Mouse (Mus musculus) kidney, embryonic 15.5 days (tissue): ENCODE data around the gene Fmnl2. TPM values are rescaled to one million over a fixed set of nuclear protein-coding genes. Genes with fewer than 3 reads are reported as not detected.

Source experiments
- ATAC-seq: fragments of 200-750 bp; cut with Nextera tagmentation; replicated peaks from 2 replicates; pipeline ENCODE4 v1.8.0; 2017; ENCODE audit warnings: moderate TSS enrichment; ENCODE audit not compliant: low FRiP score
- H3K27ac ChIP-seq: fragments of 300-500 bp; sonication (generic); 2 replicates; pipeline ENCODE4 v1.5.1; 2015; ENCODE audit warnings: mild to moderate bottlenecking, inconsistent platforms
- H3K27me3 ChIP-seq: fragments of 300-500 bp; sonication (generic); 2 replicates; pipeline ENCODE4 v1.6.1; 2015; ENCODE audit warnings: inconsistent platforms
- H3K36me3 ChIP-seq: fragments of 300-500 bp; sonication (generic); 2 replicates; pipeline ENCODE4 v1.6.1; 2015; ENCODE audit warnings: inconsistent platforms
- H3K4me1 ChIP-seq: fragments of 300-500 bp; sonication (generic); 2 replicates; pipeline ENCODE4 v1.6.1; 2015; ENCODE audit warnings: inconsistent platforms
- H3K4me2 ChIP-seq: fragments of 300-500 bp; sonication (generic); 2 replicates; pipeline ENCODE4 v1.6.1; 2015; ENCODE audit warnings: moderate library complexity, mild to moderate bottlenecking, inconsistent platforms
- H3K4me3 ChIP-seq: fragments of 300-500 bp; sonication (generic); replicated peaks from 2 replicates; pipeline ENCODE4 v1.5.1; 2015; ENCODE audit warnings: mild to moderate bottlenecking, inconsistent platforms
- H3K9ac ChIP-seq: fragments of 300-500 bp; sonication (generic); 2 replicates; pipeline ENCODE4 v1.6.1; 2015; ENCODE audit warnings: mild to moderate bottlenecking, inconsistent platforms
- H3K9me3 ChIP-seq: fragments of 300-500 bp; sonication (generic); replicated peaks from 2 replicates; pipeline ENCODE4 v1.6.1; 2016; ENCODE audit warnings: inconsistent platforms
- WGBS: fragments of 180-500 bp; shearing (Covaris S2); methylation state at CpG from one replicate; pipeline ENCODE4 v1.1.7; 2015; ENCODE audit warnings: mixed read lengths; 5-methylcytosine and 5-hydroxymethylcytosine counted together
- polyA plus RNA-seq: library from polyadenylated mRNA; unstranded; fragments of >200 nt; fragmentation: Nextera tagmentation; extraction: Ambion mirVana; gene quantifications from 2 replicates; pipeline ENCODE4 v1.2.1, GENCODE M21; 2015

Gene Fmnl2
- polyA plus RNA-seq, 1 experiment from 2014 or later, result 8.0 TPM

- 74% methylated on average over 9 of the region's 9 CpGs for WGBS
- peaks cover 12% of the 10 kb centered on the region for H3K36me3 ChIP-seq
- no peak overlapping the region for H3K9ac ChIP-seq
- no peak overlapping the region for H3K4me2 ChIP-seq
- no peak for ATAC-seq
- no peak overlapping the region for H3K4me3 ChIP-seq
- no peaks in the 10 kb centered on the region for H3K27me3 ChIP-seq
- H3K9me3 ChIP-seq, result no peaks in the 10 kb centered on the region
- H3K4me1 ChIP-seq, result peaks cover 12% of the 10 kb centered on the region
- no peak overlapping the region for H3K27ac ChIP-seq
These were observed 10.1 kb downstream of the Fmnl2 start for GRCm38 (mm10) chr2:52867781-52868180.

GRCm38 (mm10) chr2:52868181-52868580, 10.5 kb downstream of the Fmnl2 start:
- 42% methylated on average over 5 of the region's 5 CpGs for WGBS
- Histone ChIP-seq H3K36me3 (peaks cover 12% of the 10 kb centered on the region), H3K27ac (no peak overlapping the region), H3K4me3 (no peak overlapping the region), H3K9ac (no peak overlapping the region), H3K4me1 (peaks cover 15% of the 10 kb centered on the region), H3K9me3 (no peaks in the 10 kb centered on the region), H3K4me2 (no peak overlapping the region), H3K27me3 (no peaks in the 10 kb centered on the region)
- ATAC-seq, result no peak

GRCm38 (mm10) chr2:52872636-52873035, 15.0 kb downstream of the Fmnl2 start:
- H3K9ac ChIP-seq, result no peak overlapping the region
- no peaks in the 10 kb centered on the region for H3K9me3 ChIP-seq
- 49% methylated on average over 5 of the region's 5 CpGs for WGBS
- ATAC-seq, result no peak
- H3K36me3 ChIP-seq, result peaks cover 4% of the 10 kb centered on the region
- no peak overlapping the region for H3K4me3 ChIP-seq
- no peak overlapping the region for H3K27ac ChIP-seq
- peaks cover 27% of the 10 kb centered on the region for H3K4me1 ChIP-seq
- no peaks in the 10 kb centered on the region for H3K27me3 ChIP-seq
- no peak overlapping the region for H3K4me2 ChIP-seq

- Histone ChIP-seq H3K9ac (no peak overlapping the region), H3K4me1 (peaks cover 23% of the 10 kb centered on the region), H3K4me3 (no peak overlapping the region), H3K4me2 (no peak overlapping the region), H3K27ac (no peak overlapping the region), H3K36me3 (no peaks in the 10 kb centered on the region), H3K9me3 (no peaks in the 10 kb centered on the region), H3K27me3 (no peaks in the 10 kb centered on the region)
- ATAC-seq, result no peak
- WGBS, result 68% methylated on average over 18 of the region's 18 CpGs
These were observed 15.8 kb downstream of the Fmnl2 start for GRCm38 (mm10) chr2:52873276-52874063.

- Histone ChIP-seq H3K4me1 (peaks cover 23% of the 10 kb centered on the region), H3K9me3 (no peaks in the 10 kb centered on the region), H3K9ac (no peak overlapping the region), H3K27ac (no peak overlapping the region), H3K4me3 (no peak overlapping the region), H3K36me3 (no peaks in the 10 kb centered on the region), H3K27me3 (no peaks in the 10 kb centered on the region), H3K4me2 (no peak overlapping the region)
- no peak for ATAC-seq
These were observed 17.1 kb downstream of the Fmnl2 start for GRCm38 (mm10) chr2:52874721-52875120.

GRCm38 (mm10) chr2:52875801-52876200, 18.1 kb downstream of the Fmnl2 start:
- Histone ChIP-seq H3K36me3 (no peaks in the 10 kb centered on the region), H3K9ac (no peak overlapping the region), H3K9me3 (no peaks in the 10 kb centered on the region), H3K27me3 (no peaks in the 10 kb centered on the region), H3K4me2 (no peak overlapping the region), H3K4me1 (peaks cover 25% of the 10 kb centered on the region), H3K4me3 (no peak overlapping the region), H3K27ac (no peak overlapping the region)
- no peak for ATAC-seq
- 69% methylated on average over 9 of the region's 9 CpGs for WGBS

GRCm38 (mm10) chr2:52883401-52883800, 25.7 kb downstream of the Fmnl2 start:
- no peak overlapping the region for H3K4me2 ChIP-seq
- H3K36me3 ChIP-seq, result no peaks in the 10 kb centered on the region
- H3K9me3 ChIP-seq, result no peaks in the 10 kb centered on the region
- H3K4me3 ChIP-seq, result no peak overlapping the region
- H3K9ac ChIP-seq, result no peak overlapping the region
- 87% methylated on average over 2 of the region's 2 CpGs for WGBS
- H3K4me1 ChIP-seq, result peaks cover 17% of the 10 kb centered on the region
- H3K27ac ChIP-seq, result no peak overlapping the region
- no peaks in the 10 kb centered on the region for H3K27me3 ChIP-seq
- no peak for ATAC-seq

- H3K4me2 ChIP-seq, result no peak overlapping the region
- no peaks in the 10 kb centered on the region for H3K36me3 ChIP-seq
- peaks cover 17% of the 10 kb centered on the region for H3K4me1 ChIP-seq
- no peak overlapping the region for H3K9ac ChIP-seq
- no peaks in the 10 kb centered on the region for H3K27me3 ChIP-seq
- no peak for ATAC-seq
- H3K9me3 ChIP-seq, result no peaks in the 10 kb centered on the region
- H3K27ac ChIP-seq, result no peak overlapping the region
- WGBS, result 47% methylated on average over 4 of the region's 4 CpGs
- no peak overlapping the region for H3K4me3 ChIP-seq
These were observed 26.4 kb downstream of the Fmnl2 start for GRCm38 (mm10) chr2:52884082-52884481.

GRCm38 (mm10) chr2:52885071-52885470, 27.4 kb downstream of the Fmnl2 start:
- no peak overlapping the region for H3K9ac ChIP-seq
- no peaks in the 10 kb centered on the region for H3K36me3 ChIP-seq
- H3K4me2 ChIP-seq, result no peak overlapping the region
- H3K4me1 ChIP-seq, result peaks cover 16% of the 10 kb centered on the region
- no peak overlapping the region for H3K27ac ChIP-seq
- H3K4me3 ChIP-seq, result no peak overlapping the region
- WGBS, result 46% methylated on average over 3 of the region's 3 CpGs
- ATAC-seq, result no peak; the same call in 1 of the 2 replicates
- no peaks in the 10 kb centered on the region for H3K9me3 ChIP-seq
- H3K27me3 ChIP-seq, result no peaks in the 10 kb centered on the region

- WGBS, result 53% methylated on average over 2 of the region's 2 CpGs
- ATAC-seq, result no peak
- no peaks in the 10 kb centered on the region for H3K36me3 ChIP-seq
These were observed 29.6 kb downstream of the Fmnl2 start for GRCm38 (mm10) chr2:52887281-52887680.

GRCm38 (mm10) chr2:52891115-52891514, 33.5 kb downstream of the Fmnl2 start:
- WGBS, result 39% methylated on average over 8 of the region's 8 CpGs
- Histone ChIP-seq H3K27ac (no peak overlapping the region), H3K4me1 (peaks cover 33% of the 10 kb centered on the region), H3K9me3 (no peaks in the 10 kb centered on the region), H3K36me3 (no peaks in the 10 kb centered on the region), H3K4me2 (no peak overlapping the region), H3K4me3 (no peak overlapping the region), H3K9ac (no peak overlapping the region), H3K27me3 (no peaks in the 10 kb centered on the region)
- ATAC-seq, result 0 out of 2 replicates have a peak, but pooled peaks have one; percentile 43

More at GRCm38 (mm10) chr2:52887281-52887680, 29.6 kb downstream of the Fmnl2 start:
- Histone ChIP-seq H3K27me3 (no peaks in the 10 kb centered on the region), H3K4me2 (no peak overlapping the region), H3K4me3 (no peak overlapping the region), H3K4me1 (peaks cover 28% of the 10 kb centered on the region), H3K9ac (no peak overlapping the region), H3K27ac (no peak overlapping the region), H3K9me3 (no peaks in the 10 kb centered on the region)

GRCm38 (mm10) chr2:52891744-52892143, 34.1 kb downstream of the Fmnl2 start:
- no peak for ATAC-seq
- WGBS, result 91% methylated on average over 2 of the region's 2 CpGs
- Histone ChIP-seq H3K9me3 (no peaks in the 10 kb centered on the region), H3K27me3 (no peaks in the 10 kb centered on the region), H3K4me1 (peaks cover 39% of the 10 kb centered on the region), H3K27ac (no peak overlapping the region), H3K4me3 (no peak overlapping the region), H3K36me3 (no peaks in the 10 kb centered on the region), H3K4me2 (no peak overlapping the region), H3K9ac (no peak overlapping the region)
